Mouse (Mus musculus) kidney, embryonic 16.5 days (tissue): ENCODE results near the gene 4930404N11Rik. TPM values are rescaled to one million over a fixed set of nuclear protein-coding genes. Genes with fewer than 3 reads are reported as not detected.

Experiments used
- ATAC-seq: fragments of 200-750 bp; cut with Nextera tagmentation; 2 replicates; pipeline ENCODE4 v1.8.0; 2017; ENCODE audit warnings: moderate TSS enrichment; ENCODE audit not compliant: low FRiP score, low TSS enrichment
- H3K27ac ChIP-seq: fragments of 300-500 bp; sonication (generic); 2 replicates; pipeline ENCODE4 v1.5.1; 2014; ENCODE audit warnings: low read length
- H3K27me3 ChIP-seq: fragments of 300-500 bp; sonication (generic); 2 replicates; pipeline ENCODE4 v1.6.1; 2014; ENCODE audit warnings: low read length, control low read depth, mixed read lengths; ENCODE audit not compliant: insufficient read depth
- H3K36me3 ChIP-seq: fragments of 300-500 bp; sonication (generic); 2 replicates; pipeline ENCODE4 v1.6.1; 2014; ENCODE audit warnings: low read length, control low read depth, mixed read lengths; ENCODE audit not compliant: insufficient read depth
- H3K4me1 ChIP-seq: fragments of 300-500 bp; sonication (generic); 2 replicates; pipeline ENCODE4 v1.6.1; 2014; ENCODE audit warnings: low read length, control low read depth, mixed read lengths; ENCODE audit not compliant: insufficient read depth
- H3K4me2 ChIP-seq: fragments of 300-500 bp; sonication (generic); replicated peaks from 2 replicates; pipeline ENCODE4 v1.6.1; 2014; ENCODE audit warnings: low read depth, low read length
- H3K4me3 ChIP-seq: fragments of 300-500 bp; sonication (generic); 2 replicates; pipeline ENCODE4 v1.5.1; 2014; ENCODE audit warnings: mild to moderate bottlenecking, low read length
- H3K9ac ChIP-seq: fragments of 300-500 bp; sonication (generic); replicated peaks from 2 replicates; pipeline ENCODE4 v1.6.1; 2014; ENCODE audit warnings: low read length
- H3K9me3 ChIP-seq: fragments of 300-500 bp; sonication (generic); 2 replicates; pipeline ENCODE4 v1.6.1; 2016; ENCODE audit warnings: low read length, control low read depth
- WGBS: fragments of 180-500 bp; shearing (Covaris S2); extraction: QIAGEN DNeasy Blood & Tissue Kit; methylation state at CpG from one replicate; pipeline ENCODE4 v1.1.7; 2014; 5-methylcytosine and 5-hydroxymethylcytosine counted together
- polyA plus RNA-seq: library from polyadenylated mRNA; unstranded; fragments of >200 nt; fragmentation: Nextera tagmentation; extraction: Ambion mirVana; gene quantifications from 2 replicates; pipeline ENCODE4 v1.2.1, GENCODE M21; 2015

The 4930404N11Rik gene
- polyA plus RNA-seq, 1 experiment from 2014 or later = 1.2 TPM

DNA sequence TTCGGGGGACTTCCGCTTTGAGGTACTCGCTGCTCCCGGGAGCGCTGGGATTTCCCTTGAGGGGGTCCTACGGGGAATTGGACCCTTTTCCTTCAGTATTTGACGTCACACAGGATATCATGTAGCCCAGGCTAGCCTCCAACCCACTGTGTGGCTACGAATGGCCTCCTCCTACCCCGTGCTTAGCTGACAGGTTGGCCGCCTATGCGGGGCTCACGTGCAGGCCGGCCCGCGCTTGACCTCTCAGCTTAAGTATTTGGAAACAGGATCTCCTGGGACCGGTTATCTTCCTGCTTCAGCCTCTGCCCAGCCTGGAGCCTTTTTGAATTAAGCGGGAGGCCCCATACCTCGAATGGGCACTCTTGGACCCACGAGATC lies 19.0 kb upstream of the 4930404N11Rik start:
- Histone ChIP-seq H3K9me3 (no peaks in the 10 kb centered on the region), H3K4me1 (peaks cover 16% of the 10 kb centered on the region), H3K36me3 (peaks cover 26% of the 10 kb centered on the region), H3K9ac (peak overlapping the region; percentile 89), H3K4me2 (peak overlapping the region; percentile 94), H3K27me3 (no peaks in the 10 kb centered on the region), H3K4me3 (peak overlapping the region; percentile 94), H3K27ac (peak overlapping the region; percentile 85)
- ATAC-seq = peak; percentile 23
- 0% methylated on average over 19 of the region's 19 CpGs for WGBS

DNA sequence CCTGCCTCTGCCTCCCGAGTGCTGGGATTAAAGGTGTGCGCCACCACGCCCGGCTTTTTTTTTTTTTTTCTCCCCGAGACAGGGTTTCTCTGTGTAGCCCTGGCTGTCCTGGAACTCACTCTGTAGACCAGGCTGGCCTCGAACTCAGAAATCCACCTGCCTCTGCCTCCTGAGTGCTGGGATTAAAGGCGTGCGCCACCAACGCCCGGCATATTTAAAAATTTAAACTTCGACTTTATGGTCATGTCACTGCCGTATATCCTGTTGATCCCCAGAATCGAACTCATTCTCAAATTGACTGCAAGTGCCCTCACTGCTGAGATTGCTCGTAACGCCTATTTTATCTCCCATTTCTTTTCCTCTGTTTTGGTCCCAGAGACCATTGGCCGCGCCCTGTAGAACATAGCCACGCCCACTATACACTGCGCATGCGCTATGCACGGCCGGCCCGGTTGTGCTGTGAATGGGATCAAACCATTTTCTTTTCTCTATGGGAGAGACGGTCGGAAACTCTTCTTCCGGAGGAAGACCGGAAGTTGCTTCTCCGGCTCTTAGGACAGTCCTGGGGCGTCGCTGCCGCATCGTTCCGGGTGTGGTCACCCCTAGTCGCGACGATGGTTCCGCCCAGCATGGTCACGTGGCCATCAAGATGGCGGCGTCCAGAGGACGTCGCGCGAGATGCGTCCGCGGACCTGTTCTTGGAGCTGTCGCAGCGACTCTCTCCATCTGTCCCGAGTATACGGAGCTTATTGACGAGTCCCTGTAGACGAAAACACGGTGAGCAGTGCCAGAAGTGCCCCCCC lies 18.4 kb upstream of the 4930404N11Rik start, which contains the start of the genes Dohh and Gm48551:
Dohh (plus strand) TSS at position 627 of the 803 bp plus-strand sequence.
Gm48551 (plus strand) TSS at position 665 of the 803 bp plus-strand sequence.
- WGBS = 4% methylated on average over 51 of the region's 54 CpGs

DNA sequence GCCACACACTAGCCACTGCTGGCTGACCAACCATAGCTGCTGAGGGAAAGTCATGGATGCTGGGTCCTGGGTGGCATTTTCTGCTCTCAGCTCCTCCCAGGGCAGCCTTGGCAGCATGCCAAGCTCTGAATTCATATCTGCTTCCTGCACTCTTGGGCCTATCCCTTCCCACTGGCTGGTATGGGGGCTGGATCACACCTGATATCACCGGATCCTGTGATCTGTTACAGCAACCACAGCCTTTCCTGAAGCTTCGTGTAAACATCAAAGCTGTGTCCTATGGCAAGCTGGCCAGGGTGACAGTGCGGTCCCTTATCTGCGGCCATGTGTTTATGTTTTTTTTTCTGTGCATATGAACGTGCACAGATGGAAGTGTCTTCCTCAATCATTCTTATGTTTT lies 16.4 kb upstream of the 4930404N11Rik start:
- Histone ChIP-seq H3K27me3 (no peaks in the 10 kb centered on the region), H3K4me2 (no peak overlapping the region), H3K4me3 (no peak overlapping the region), H3K9me3 (no peaks in the 10 kb centered on the region), H3K27ac (peak overlapping the region; percentile 48), H3K36me3 (peaks cover 9% of the 10 kb centered on the region), H3K9ac (no peak overlapping the region), H3K4me1 (peaks cover 22% of the 10 kb centered on the region)
- 66% methylated on average over 5 of the region's 5 CpGs for WGBS
- no peak for ATAC-seq

More for the DNA sequence above, 18.4 kb upstream of the 4930404N11Rik start, which contains the start of the genes Dohh and Gm48551:
- peak within 1 kb of the TSS; percentile 94 for H3K4me3 ChIP-seq
- H3K9ac ChIP-seq = peak within 1 kb of the TSS; percentile 89
- peaks cover 14% of the 10 kb centered on the region for H3K4me1 ChIP-seq
- ATAC-seq = peak; percentile 93
- H3K4me2 ChIP-seq = peak within 1 kb of the TSS; percentile 94
- peak within 1 kb of the TSS; percentile 85 for H3K27ac ChIP-seq
- no peaks in the 10 kb centered on the region for H3K9me3 ChIP-seq
- H3K27me3 ChIP-seq = no peaks in the 10 kb centered on the region
- H3K36me3 ChIP-seq = peaks cover 26% of the 10 kb centered on the region

DNA sequence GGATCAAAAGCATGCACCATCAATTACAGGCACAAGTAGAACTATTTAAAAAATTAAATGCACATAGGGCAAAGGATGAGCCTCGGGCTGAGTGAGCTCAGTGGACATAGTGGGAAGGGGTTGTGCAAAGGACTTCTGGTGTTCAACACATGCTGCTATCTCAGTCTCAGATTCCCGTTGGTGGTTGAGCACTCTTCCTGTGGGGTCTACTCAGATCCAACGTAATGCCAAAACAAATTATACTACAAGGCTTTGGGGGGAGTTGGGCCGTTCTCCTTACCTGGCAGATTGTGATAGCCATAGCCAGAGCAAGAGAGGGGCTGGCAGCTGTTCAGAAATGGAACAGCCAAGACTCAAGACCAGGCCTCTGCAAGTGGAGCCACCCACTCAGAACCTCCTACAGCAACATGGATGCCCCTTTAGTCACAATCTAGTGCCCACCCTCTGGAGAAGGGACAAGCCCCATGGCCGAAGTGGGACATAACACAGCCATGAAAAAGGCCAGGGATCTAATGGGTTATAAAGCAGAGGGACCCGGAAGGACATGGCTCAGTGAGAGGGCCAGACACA lies 14.3 kb upstream of the 4930404N11Rik start:
- H3K9me3 ChIP-seq = no peaks in the 10 kb centered on the region
- 89% methylated on average over 6 of the region's 6 CpGs for WGBS
- H3K4me3 ChIP-seq = no peak overlapping the region
- peaks cover 23% of the 10 kb centered on the region for H3K4me1 ChIP-seq
- H3K27me3 ChIP-seq = no peaks in the 10 kb centered on the region
- H3K36me3 ChIP-seq = peaks cover 9% of the 10 kb centered on the region
- no peak overlapping the region for H3K27ac ChIP-seq
- no peak overlapping the region for H3K4me2 ChIP-seq
- no peak for ATAC-seq
- no peak overlapping the region for H3K9ac ChIP-seq

DNA sequence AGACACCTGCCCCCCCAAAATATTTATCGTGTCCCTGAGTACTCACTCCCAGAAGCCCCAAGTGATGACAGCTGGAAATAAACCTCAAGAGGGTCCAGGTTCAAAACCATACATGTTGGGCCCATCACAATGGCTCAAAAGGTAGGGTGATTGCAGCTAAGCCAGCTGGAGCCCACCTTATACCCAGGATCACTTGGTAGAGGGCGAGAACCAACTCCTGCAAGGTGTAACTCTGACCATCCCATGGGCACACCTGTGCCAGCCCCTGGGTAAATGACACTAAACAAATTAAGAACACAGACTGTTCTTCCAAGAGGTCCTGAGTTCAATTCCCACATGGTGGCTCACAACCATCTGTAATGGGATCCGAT lies 13.6 kb upstream of the 4930404N11Rik start:
- peaks cover 23% of the 10 kb centered on the region for H3K4me1 ChIP-seq
- WGBS = 51% methylated on average over 3 of the region's 3 CpGs
- H3K27ac ChIP-seq = peak overlapping the region; percentile 78
- no peaks in the 10 kb centered on the region for H3K9me3 ChIP-seq
- H3K27me3 ChIP-seq = no peaks in the 10 kb centered on the region
- peak overlapping the region; percentile 79 for H3K9ac ChIP-seq
- ATAC-seq = no peak; the same call in 1 of the 2 replicates
- peak overlapping the region; percentile 86 for H3K4me3 ChIP-seq
- peak overlapping the region; percentile 66 for H3K4me2 ChIP-seq
- peaks cover 13% of the 10 kb centered on the region for H3K36me3 ChIP-seq

DNA sequence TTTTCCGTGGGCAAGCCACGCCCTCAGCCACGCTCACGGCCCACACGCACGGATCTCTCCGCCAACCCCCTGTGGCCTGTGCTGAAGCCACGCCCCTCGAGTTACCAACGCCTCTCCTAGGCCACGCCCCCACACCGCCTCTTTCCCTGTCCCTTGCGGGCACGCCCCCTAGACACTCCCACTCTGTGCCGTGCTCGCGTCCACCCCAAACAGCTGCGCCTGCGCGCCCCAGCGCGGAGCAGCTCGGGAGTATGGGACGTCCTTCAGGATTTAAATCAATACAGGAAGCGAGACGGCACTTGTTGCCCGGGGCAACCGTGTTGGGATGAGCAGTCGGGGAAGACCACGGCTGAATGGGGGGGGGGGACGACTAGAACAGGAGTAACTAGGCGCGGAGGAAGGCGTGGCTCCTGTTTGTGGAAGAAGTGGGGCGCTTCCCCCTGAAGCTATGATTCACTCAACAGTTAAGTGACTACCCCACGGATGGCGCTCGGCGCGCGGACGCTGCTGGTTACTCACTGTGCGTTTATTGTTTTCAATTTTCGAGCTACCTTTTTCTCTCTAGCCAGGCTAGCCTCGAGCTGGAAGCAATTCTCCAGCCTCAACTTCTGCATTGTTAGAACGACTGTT lies 13.1 kb upstream of the 4930404N11Rik start:
- ATAC-seq = peak; percentile 96
- H3K4me1 ChIP-seq = peaks cover 23% of the 10 kb centered on the region
- peak overlapping the region; percentile 86 for H3K4me3 ChIP-seq
- peak overlapping the region; percentile 90 for H3K4me2 ChIP-seq
- no peaks in the 10 kb centered on the region for H3K27me3 ChIP-seq
- peak overlapping the region; percentile 78 for H3K27ac ChIP-seq
- H3K9ac ChIP-seq = peak overlapping the region; percentile 90
- no peaks in the 10 kb centered on the region for H3K9me3 ChIP-seq
- H3K36me3 ChIP-seq = peaks cover 16% of the 10 kb centered on the region
- WGBS = under 1% methylated on average over 43 of the region's 46 CpGs

DNA sequence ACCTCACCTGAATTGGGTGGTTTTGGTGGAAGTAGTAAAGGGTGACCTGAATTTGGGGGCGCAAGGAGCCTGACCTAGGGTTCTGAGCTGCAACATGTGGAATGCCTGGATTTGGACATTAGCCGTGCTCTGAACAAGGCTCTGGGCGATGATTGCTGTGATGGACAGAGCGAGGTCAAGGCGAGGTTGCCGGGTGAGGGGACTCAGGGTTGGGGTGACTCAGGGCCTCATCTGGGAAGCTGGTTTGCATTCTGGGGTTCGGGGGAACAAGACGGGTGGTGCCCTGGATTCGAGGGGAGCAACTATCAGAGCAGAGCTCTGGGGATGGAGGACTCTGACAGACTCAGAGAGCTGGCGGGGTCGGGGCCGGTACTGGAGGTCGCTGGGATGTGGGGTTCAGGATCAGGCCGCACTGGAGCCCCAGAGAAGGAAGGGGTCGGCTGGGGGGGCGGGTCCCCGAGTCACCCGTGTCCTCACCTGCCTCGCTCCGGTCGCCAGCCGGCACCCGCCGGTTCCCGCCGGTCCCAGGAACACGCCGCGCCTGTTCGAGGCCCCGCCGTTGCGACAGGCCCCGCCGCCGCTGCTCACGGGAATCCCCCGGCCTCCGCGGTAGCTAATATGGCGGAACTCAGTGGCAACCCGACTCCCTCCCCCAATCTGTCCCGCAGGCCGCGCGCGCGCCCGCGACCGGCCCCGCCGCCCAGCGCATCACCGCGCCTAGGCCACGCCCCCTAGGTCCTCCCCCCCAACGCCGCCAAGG lies 12.4 kb upstream of the 4930404N11Rik start, which contains the start of gene Fzr1:
Fzr1 (minus strand) TSS at position 724 of the 760 bp plus-strand sequence.
- peaks cover 23% of the 10 kb centered on the region for H3K4me1 ChIP-seq
- peak within 1 kb of the TSS; percentile 90 for H3K9ac ChIP-seq
- peak within 1 kb of the TSS; percentile 78 for H3K27ac ChIP-seq
- H3K9me3 ChIP-seq = no peaks in the 10 kb centered on the region
- ATAC-seq = peak; percentile 66
- under 1% methylated on average over 45 of the region's 59 CpGs for WGBS
- peak within 1 kb of the TSS; percentile 86 for H3K4me3 ChIP-seq
- H3K36me3 ChIP-seq = peaks cover 22% of the 10 kb centered on the region
- H3K27me3 ChIP-seq = no peaks in the 10 kb centered on the region
- peak within 1 kb of the TSS; percentile 90 for H3K4me2 ChIP-seq

DNA sequence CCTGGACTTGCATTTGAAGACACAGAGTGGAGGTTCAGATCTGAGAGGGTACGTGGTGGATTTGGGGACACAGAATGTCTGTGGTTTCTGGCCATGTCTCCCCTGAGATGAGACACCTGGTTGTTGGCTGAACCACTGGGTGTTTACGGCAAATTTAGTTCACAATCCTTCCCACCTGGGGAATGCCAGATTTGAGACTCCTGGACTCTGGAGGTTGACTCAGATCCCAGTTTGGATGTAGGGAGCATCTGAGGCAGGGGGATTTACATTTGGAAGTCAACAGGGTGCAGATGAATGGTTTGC lies 11.7 kb upstream of the 4930404N11Rik start:
- no peak for ATAC-seq

DNA sequence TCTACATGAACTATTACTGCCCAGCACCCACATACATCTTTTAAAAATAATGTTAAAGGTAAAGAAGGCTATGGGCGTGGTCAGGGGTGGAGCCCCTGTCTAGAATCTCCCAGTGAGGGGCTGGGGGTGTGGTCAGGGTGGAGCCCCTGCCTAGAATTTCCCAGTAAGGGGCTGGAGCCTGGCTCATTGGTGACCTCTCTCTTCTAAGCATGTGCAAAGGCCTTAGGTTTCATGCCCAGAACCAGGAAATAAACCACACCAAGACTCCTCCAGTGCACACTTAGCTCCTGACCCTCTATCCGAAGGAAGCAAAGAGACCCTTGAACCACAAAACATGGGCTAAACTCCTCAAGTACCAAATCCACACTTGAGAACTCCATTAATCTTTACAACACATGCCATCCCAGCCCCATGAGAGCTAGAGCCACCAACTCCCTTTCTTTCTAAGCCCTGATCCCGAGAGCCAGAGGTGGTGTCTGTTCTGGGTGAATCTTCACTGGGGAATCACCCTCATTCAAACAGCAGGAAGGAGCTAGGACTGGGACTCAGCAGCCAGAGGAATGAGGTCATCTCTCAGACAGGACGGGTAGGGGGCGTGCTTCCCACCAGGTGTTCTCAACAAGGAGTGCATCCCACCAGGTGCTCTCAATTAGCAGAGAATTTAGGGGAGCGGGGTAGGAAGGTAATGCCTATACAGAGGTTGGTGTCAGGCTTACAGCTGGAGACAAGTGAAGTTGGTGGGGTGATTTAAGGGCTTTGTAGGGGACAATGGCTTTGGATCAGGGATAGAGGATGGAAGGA lies 11.1 kb upstream of the 4930404N11Rik start:
- H3K36me3 ChIP-seq = peaks cover 30% of the 10 kb centered on the region
- H3K27ac ChIP-seq = peak overlapping the region; percentile 49
- H3K4me2 ChIP-seq = peak overlapping the region; percentile 90
- peak overlapping the region; percentile 90 for H3K9ac ChIP-seq
- H3K27me3 ChIP-seq = no peaks in the 10 kb centered on the region
- peaks cover 23% of the 10 kb centered on the region for H3K4me1 ChIP-seq
- H3K4me3 ChIP-seq = peak overlapping the region; percentile 86
- 36% methylated on average over 6 of the region's 6 CpGs for WGBS
- no peaks in the 10 kb centered on the region for H3K9me3 ChIP-seq
- no peak for ATAC-seq

More for the DNA sequence above, 11.7 kb upstream of the 4930404N11Rik start:
- H3K9ac ChIP-seq = peak overlapping the region; percentile 90
- peaks cover 28% of the 10 kb centered on the region for H3K36me3 ChIP-seq
- H3K4me2 ChIP-seq = peak overlapping the region; percentile 90
- WGBS = 35% methylated on average over 2 of the region's 2 CpGs
- H3K4me3 ChIP-seq = peak overlapping the region; percentile 86
- peak overlapping the region; percentile 49 for H3K27ac ChIP-seq
- no peaks in the 10 kb centered on the region for H3K27me3 ChIP-seq
- no peaks in the 10 kb centered on the region for H3K9me3 ChIP-seq
- peaks cover 23% of the 10 kb centered on the region for H3K4me1 ChIP-seq
